Mouse (Mus musculus): ENCODE results near the gene Pacs1.

GRCm38 (mm10) chr19:5124055-5124614 lies 148.8 kb downstream of the Pacs1 start:
- TF ChIP-seq POLR2A (IDR thresholded peaks at IDR 0.05; ENCODE audit: insufficient read depth, low read length) (no peak), EP300 (IDR thresholded peaks at IDR 0.05; ENCODE audit: insufficient read depth, low read depth, low read length) (no peak), CTCF (IDR thresholded peaks at IDR 0.05; ENCODE audit: low read depth, low read length) (no peak)

Data from ES-Bruce4 (cell line).